Mouse (Mus musculus) CH12.LX (cell line): ENCODE data around the gene Sdc4.

ENCODE experiments used
- CTCF ChIP-seq, 2 experiments: IDR thresholded peaks in 1 of 2; conservative IDR thresholded peaks in 1 of 2; 2 replicates each; pipeline ENCODE4 v1.5.1; 2011 to 2012; ENCODE audit warnings: low read depth in 2 of 2, low read length in 2 of 2, improper control_type of control experiment in 1 of 2, inconsistent platforms in 1 of 2, mild to moderate bottlenecking in 1 of 2, moderate library complexity in 1 of 2
- EP300 ChIP-seq: IDR thresholded peaks from 2 replicates; pipeline ENCODE4 v1.6.1; 2011; ENCODE audit warnings: low read length, improper control_type of control experiment

DNA sequence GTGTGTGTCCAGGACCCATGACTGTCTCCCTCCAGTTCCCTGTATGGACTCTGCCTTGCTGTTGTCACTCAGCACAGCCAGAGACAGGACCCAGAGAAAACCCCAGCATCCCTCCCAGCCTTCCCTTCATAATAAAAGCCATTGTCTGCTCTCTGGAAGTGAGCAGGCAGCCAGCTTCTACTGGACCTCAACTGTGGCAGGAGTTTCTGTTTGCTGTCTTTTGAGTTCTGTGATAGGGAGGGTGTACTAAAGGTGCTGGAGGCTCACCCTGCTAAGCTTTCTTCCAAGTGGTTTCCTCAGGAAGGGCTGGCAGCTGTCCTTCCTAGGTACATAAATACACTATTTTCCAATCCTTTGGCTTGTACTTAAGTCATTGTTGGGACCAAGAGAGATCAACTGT lies 21.5 kb upstream of the Sdc4 start:
- TF ChIP-seq EP300 (no peak), CTCF (conservative IDR thresholded peaks at IDR 0.05 in 1 of 2, IDR thresholded peaks at IDR 0.05 in 1 of 2; ENCODE audit: low read depth in 2 of 2, low read length in 2 of 2) (no peak)
